Mouse (Mus musculus): Measurements from ENCODE around the gene Grb2. TPM values are rescaled to one million over a fixed set of nuclear protein-coding genes. Genes with fewer than 3 reads are reported as not detected.
A peak's percentile ranks its signal among the peaks of the same experiment; 100 is the strongest.

The Grb2 gene
- total RNA-seq, 2 experiments from 2014 or later: 184 to 203 TPM

DNA sequence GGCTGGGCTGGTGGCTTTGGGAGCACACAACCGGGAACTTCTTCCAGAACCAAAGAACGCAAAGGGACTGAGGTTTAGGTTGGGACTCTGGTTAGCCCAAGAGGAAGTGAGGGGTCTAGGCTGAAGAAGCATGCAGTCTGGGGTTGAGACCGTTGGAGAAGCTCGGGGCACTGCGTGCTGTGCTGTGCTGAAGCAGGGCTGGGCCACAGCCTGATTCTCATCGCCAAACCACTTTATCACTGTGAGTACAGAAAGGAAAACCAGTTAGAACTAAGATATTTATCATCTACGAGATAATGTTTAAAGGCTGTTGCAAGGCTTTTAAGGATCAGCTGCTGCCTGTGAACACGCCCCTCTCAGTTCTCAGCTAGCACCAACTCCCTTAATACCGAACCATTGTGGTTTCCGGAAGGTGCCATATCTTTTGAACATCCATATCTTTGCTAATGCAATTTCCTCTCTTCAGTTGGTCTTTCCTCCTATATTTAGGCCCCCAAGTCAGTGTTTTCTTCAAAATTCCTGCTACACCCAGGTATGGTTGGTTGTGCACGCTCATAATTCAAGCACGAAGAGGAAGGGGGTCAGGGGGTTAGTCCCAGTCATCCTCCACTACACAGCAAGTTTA, 4.4 kb upstream of the Grb2 start:
- no peak for DNase-seq (ENCODE audit: low spot score in 2 of 2)

DNA sequence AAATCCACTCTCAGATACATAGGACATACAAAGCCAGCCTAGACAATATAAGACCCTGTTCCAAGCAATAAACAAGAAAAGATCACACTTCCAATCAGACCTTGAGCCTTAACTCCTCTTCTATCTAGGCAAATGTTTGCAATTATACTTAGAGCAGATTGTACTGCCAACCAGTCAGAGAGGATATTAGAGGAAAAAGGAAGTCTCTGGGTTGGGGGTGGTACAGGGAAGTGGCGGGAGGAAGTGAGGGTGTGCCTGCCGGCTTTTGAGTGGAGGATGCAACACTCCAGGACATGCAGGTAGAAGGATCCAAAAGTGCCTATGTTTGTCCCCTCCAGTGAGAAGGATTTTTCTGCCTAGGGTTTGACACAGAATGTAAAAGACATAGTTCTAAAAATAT, 3.9 kb upstream of the Grb2 start:
- DNase-seq (ENCODE audit: low spot score in 2 of 2): no peak

DNA sequence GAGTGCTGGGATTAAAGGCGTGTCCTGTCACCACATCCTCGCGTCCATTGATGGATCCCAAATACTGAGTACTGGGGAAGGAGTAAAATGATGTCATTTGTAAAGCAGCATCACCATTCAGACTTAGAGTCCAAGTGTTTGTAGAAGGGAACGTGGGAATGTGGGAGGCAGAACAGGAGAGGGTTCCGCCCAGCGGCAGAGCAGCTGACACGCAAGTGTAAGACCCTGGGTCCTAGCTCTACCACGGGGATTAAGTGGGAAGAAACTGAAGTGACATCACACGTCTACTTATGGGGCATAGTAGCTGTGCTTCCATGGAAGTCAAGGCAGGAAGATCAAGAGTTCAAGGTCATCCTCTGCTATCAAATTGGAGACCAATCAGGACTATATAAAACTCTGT, 2.7 kb upstream of the Grb2 start:
- no peak for DNase-seq (ENCODE audit: low spot score in 2 of 2)

DNA sequence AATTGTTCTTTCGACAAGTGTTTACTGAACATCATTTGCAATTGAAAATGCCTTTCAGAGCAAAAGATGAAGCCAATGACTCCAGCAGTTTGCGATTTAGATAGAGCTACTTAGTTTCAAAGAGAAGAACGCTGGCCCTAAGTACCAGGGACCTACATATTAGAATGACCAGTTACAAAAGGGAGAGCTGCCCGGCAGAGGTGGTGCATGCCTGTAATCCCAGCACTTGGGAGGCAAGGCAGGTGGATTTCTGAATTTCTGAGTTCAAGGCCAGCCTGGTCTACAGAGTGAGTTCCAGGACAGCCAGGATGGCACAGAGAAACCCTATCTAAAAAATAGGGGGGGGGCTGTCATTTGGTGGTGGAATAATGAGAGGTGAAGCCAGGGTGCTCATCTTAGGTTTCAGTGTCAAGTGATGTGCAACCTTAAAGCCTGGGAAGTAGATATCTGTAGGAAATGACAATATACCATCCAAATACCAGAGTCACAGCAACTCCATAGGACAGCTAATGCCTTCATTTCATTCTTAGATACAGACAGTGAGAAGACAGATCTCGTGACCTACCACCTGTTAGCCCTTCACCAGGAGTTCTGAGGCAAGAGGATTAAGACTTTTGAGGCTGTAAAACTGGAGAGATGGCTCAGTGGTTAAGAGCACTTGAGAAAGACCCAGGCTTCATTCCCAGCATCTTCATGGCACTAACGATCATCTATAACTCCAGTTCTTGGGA, 1.6 kb upstream of the Grb2 start:
- no peak for DNase-seq (ENCODE audit: low spot score in 2 of 2)

DNA sequence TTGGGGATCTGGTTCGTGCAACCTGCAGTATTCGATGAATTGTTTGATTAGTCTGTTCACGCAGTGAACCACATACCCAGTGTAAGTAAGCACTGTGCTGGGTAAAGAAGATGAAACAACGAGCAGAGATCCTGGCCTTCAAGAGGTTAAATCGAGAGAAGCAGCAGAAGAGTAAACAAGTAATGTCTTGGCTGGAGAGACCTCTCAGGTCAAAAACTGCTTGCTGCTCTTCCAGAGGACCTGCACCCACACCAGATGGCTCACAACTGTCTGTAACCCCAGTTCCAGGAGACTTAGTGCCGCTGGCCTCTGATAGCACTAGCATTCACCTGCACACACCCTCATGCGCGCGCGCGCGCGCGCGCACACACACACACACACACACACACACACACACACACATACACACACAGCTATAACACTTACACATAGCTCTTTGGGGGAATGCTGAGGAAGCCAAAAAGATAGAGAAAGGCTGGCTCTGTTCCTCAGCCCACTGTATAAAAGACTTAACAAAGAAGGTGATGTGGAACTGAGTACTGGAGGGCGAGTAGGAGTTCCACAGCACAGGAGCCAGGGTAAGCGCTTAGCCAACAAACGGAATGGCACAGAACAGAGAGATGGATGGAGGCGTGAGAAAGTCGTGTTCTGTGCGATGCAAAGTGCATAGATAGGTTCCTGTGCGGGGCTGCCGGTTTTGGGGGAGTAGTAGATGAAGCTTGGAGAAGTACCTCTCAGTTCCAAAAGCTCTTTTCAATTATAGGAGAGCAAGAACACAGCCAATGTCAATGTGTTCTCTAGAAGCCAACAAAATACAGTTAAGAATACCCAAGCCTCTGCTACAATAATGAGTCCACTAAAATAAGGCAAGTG, 795 bp upstream of the Grb2 start:
- peak in 1 of 2 experiments; percentile 46 for DNase-seq (ENCODE audit: low spot score in 2 of 2)

DNA sequence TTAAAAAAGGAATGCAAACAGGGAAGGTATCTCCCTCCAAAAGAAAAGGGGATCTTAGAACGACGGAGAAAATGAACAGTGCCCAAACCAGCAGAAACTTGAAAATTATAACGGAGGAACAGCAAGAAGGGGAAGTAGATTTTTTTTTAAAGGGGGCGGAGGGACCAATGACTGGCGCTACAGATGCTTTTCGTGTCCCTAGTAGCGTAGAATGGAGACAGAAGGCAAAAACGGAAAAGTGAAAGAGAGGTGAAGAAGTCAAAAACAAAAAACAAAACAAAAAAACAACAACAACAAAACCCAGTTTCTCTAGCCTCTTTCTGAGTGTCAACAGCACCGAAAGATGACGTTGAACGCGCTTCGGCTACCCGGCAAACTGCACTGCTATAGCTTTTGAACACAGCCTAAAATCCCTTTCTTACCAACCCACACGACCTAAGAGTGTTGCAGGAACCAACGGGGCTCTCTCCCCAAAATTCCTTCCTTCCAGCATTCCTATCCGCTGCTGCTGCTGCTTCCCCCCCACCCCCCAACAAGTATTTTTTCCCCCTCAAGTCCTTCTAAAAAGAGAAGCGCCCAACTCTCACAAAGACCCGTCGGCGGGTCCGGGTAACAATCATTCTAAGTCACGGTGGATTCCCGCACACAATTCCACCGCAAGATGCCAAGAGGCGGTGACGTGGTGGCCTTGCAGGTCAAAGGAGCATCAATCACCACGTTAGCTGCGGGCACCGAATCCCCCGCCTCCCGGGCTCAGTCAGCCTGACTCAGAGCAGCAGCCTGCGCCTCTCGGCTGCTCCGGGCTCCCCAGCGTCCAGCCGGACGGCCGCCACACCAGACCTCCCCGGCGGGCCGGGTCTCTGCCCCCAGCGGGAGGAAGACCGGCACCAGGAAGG, 836 bp downstream of the Grb2 start:
- peak in 1 of 2 experiments; percentile 36 for DNase-seq (ENCODE audit: low spot score in 2 of 2)

DNA sequence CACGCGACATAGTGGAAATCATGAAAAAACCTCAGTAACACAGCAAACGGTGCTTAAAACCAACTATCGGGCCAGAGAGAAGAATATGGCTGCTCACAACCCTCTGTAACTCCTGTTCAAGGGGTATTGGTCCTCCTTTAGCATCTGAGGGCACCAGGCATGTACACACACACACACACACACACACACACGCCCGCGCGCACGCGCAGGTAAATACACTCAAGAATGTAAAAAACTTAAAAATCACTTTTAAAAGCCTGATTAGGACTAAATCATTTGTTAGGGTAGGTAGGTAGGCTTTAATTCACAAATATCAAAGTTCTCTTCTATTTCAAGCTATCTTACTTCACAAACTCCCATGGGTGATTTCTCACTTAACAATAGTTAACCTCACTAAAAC, 1.8 kb downstream of the Grb2 start:
- no peak for DNase-seq (ENCODE audit: low spot score in 2 of 2)

DNA sequence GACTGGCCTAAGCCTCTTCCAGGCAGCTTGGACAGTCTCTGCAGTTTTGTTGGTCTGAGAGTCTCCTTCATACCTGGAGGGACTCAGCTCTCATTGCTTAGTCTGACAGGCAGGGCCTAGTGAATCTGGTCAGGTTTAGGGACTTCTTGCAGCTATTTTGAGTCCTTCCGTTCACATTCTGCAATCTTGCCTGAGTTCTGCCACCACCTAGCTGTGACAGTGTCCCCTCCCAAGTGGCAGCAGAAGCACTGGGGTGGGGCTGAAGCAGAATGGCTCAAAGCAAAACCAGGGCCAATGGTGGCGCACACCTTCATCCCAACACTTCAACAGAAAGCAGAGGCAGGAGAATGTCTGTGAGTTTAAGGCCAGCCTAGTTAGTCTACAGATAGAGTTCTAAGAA, 2.8 kb downstream of the Grb2 start:
- DNase-seq (ENCODE audit: low spot score in 2 of 2): no peak

DNA sequence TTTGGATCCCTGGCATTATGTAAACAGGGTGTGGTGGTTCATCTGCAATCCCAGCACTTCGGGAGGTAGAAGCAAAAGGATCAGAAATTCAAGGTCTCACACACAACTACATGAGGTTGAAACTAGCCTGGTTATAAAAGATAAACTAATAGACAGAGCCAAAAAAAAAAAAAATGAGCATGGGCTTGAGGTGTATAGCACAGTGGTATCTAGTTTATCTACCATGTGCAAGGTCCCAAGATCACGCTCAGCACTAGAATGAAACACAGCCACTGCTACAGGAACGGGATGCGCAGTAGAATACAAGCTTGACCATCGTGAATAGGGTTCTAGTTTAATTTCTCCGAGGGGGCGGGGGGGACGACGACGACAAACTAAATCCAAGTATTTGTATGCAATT, 3.7 kb downstream of the Grb2 start:
- no peak for DNase-seq (ENCODE audit: low spot score in 2 of 2)

DNA sequence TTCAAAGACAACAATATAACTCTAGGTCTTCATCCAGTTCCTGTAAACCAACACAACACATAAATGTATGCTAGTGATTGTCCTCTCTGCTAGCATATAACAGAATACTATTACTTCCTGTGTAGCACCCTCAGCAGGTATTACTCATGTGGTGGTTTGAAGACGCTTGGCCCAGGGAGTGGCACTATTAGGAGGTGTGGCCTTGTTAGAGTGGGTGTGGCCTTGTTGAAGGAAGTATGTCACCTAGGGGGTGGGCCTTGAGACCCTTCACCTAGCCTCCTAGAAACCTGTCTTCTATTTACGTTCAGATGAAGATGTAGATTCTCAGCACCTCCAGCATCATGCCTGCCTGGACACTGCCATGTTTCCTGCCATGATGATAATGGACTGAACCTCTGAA, 4.9 kb downstream of the Grb2 start:
- DNase-seq (ENCODE audit: low spot score in 2 of 2): no peak

DNA sequence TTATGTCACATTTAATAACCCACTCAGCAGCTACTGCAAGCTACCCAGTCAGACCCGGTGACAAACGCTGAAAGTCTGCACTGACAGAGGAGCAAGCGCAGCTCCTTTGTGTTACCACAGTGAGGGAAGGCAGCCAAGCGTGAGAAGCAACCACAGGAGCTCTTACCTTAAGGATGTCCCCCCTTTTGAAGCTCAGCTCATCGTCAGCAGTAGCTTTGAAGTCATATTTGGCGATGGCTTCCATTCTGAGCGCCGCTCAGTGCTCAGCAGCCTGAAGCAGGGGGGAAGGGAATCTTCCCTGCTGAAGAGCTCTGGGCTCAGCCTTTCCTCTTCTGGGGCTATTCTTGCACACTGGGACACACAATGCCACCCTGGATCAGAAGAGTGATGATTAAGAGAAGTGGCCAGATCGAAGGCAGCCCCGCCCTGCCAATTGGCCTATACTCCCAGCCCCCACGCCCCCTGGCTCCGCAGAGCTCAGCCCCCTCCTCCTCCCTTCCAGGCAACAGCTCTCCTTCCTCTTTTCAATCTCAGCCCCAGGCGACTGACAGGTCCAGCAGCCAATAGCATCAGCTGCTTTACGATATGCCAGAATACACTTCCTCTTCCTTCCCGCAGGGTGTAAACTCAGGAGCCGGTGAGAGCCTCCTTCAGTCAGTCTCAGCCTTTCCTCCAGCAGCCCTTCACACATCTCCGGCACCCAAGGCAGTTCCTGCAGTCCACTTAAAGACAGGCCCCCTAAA, 9.2 kb downstream of the Grb2 start:
- peak; percentile 90 to 97 for DNase-seq (ENCODE audit: low spot score in 2 of 2)

DNA sequence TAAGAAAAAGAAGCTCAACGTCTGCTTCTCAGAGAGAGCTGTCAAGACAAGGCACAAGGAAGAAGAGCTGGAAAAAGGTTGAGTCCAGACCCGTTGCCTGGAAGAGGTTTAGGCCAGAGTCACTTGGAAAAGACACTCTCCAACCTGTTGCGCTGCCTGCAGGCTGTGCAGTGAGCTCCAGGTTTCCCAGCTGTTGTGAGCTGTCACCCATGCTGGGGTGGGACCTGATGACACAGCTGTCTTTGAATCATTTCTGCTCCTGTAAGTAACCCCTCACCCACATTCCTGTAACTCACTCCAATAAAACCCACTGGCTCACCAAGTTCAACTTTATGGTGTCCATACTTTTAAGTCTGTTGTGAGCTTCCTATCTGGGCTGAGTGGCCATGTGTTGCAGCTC, 10.7 kb downstream of the Grb2 start:
- DNase-seq (ENCODE audit: low spot score in 2 of 2): no peak

DNA sequence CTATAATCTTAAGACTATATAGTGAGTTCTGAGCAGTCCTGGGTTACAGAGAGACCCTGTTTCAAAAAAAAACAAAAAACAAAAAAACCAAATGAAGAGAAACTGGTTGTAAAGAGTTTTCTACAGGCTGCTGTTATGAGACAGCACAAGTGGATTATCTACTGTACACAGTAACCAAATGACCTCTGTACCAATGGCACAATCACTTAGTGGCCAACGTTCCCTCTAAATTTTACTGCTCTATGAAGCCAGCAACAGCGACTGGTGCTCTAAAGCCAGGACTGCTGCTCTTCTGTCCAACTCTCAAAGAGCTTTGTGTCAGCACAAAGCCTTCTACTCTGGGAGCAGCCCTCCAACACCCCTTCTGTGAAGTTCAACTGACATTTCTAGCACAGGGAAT, 11.3 kb downstream of the Grb2 start:
- no peak for DNase-seq (ENCODE audit: low spot score in 2 of 2)

DNA sequence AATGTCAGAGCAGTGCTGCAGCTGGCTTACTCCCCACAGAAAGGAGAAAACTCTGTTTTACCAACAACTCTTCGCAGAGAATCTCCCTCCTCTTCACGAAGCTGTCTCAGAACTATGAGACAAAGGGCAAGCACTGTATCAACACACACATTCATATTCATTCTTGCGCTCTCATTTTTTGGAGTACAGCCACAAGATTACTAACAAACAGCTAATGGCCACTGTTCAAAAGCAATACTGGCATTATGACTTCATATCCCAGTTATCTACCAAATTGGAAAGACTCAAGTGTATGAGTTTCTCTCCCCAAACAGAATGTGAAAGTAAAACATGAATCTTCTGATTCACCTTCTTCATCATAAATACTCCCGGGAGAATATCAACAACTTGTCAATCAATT, 11.9 kb downstream of the Grb2 start:
- no peak for DNase-seq (ENCODE audit: low spot score in 2 of 2)

DNA sequence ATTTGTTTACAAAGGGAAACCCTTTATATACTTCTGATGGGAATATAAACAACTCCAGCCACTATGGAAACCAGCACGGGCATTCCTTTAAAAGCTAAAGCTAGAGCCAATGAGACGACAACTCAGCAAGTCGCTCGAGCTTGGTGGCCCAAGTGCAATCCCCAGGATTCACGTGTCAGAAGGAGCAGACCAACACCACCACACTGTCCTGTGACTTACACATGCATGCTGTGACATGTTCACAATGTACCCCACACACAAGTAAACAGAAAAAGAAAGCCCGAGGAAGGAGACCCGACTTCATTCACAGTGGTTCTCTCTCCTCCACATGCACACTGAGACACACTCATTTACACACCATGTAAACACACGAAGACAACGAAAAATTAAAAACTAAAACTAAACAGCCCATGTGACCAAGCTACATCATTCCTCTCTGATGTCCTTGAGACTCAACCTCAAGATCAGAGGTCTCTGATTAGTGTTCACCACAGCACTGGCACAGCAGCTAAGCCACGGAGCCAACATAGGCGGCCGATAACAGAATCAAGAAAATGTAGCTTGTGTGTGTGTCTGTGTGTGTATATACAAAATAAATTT, 14.3 kb downstream of the Grb2 start:
- DNase-seq (ENCODE audit: low spot score in 2 of 2): no peak

DNA sequence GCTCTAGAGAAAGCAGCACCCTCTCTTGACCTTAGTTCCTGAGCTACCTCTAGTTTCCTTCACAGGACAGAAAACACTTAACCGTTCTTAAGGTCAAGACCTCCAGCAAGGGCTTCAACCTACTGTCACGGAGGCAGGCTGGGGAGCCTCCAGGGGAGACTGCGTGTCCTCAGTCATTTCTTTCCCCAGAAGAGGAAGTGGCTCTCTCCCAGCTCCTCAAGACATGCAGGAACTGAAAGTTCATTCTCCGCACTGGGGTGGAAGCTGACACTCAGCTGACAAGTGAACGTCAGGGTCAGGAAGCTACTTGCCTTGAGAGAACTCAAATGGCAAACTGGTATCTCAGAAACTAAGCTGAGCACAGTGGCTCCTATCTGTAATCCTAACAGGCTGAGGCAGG, 15.6 kb downstream of the Grb2 start:
- no peak for DNase-seq (ENCODE audit: low spot score in 2 of 2)

DNA sequence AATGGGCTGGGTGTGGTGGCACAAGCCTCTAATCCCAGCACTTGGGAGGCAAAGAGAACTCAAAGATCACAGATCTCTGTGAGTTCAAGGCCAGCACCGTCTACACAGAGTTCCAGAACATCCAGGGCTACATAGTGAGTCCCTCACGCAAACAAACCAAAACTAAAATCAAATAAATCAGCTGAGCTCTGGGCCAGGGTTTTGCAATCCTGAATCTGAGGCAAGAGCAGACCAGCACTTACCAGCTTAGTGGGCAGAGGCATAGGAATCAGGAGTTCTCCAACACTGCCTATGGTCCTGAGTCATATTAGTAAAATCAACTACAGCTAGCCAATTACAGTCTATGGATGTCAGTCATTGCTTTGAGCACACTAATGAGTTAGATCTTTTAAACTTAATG, 16.4 kb downstream of the Grb2 start:
- no peak for DNase-seq (ENCODE audit: low spot score in 2 of 2)

DNA sequence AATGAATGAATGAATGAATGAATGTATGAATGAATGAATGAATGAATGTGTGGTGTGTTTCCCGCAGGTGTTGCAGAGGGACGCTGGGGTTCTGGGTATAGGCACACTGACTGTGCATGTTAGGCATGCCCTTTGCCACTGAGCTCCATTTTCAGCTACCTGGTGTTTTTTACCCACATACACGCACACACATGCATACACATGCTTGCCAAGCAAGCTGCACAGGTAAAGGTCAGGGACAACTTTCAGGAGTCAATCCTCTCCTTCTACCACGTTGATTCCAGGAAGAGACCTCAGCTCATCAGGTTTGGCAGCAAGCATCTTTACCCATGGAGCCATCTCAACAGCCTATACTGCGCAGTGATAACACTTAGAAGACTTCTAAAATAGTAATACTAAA, 16.9 kb downstream of the Grb2 start:
- no peak for DNase-seq (ENCODE audit: low spot score in 2 of 2)

DNA sequence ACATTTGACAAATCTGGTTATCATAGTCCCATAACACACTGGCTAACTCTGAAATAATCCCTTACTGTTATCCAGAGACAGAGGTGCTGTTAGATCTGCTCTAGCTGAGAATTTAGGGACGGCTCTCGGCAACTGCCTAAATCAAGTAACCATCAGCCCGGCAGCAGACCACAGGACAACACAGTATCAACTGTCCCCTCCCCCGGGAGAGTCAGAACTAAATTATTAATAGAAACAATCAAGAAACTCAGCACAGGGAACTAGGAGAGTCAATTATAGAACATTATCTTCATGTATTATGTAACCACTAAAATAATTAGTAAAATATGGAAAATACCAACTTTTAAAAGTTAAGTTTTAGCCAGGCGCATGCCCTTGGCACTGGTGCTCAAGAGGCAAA, 17.4 kb downstream of the Grb2 start:
- DNase-seq (ENCODE audit: low spot score in 2 of 2): no peak

DNA sequence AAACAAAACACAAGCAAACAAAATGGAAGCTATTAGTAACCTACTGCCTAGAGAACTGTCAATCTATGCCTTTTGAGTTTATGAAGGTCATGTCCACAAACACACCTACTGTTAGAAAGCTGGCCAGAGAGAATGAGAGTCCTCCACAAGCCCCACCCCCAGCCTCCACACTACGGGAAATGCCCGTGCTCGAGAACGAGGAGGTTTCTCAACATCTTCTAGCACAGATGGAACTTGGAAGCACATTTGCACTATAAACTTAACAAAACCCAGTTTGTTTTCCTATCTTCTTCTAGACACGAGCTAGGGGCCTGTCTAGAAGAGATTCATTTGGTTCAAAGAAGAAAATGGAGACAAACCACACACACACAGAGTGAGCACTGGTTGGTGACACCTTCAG, 18.0 kb downstream of the Grb2 start:
- DNase-seq (ENCODE audit: low spot score in 2 of 2): no peak

All from layer of hippocampus, adult 18-20 months (tissue).